Mouse (Mus musculus): ENCODE data around the gene Lrmp.
"Not testable (repeated sequence)": the region's sequence is repeated elsewhere in the genome, so short reads cannot be mapped to it uniquely, and the experiment has no call there.

Gene Lrmp

DNA sequence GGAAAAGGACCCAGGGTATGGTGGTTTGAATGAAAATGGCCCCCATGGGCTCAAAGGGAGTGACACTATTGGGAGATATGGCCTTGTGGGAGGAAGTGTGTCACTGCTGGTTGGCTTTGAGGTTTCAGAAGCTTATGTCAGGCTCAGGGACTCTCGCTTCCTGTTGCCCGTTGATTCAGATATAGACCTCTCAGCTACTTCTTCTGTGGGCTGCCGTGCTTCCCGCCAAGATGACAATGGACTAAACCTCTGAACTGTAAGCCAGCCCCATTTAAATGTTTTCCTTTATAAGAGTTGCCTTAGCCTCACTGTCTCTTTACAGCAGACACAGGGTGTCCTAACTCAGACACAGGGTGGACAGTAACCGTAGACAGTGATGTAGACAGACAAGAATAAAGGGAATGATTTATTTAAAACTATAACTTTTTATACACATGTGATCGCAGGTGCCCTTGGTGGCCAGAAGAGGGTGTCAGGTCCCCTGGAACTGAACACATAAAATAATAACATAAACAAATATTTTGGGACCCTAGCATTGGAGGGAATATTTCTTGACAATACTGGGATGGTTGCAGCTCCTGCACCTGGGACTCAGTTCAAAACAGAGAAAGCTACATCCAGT lies at the start of gene Lrmp:
TSS of gene Lrmp (plus strand) at position 178 of the 622 bp plus-strand sequence.
- no peak for DNase-seq (ENCODE audit: low spot score)

DNA sequence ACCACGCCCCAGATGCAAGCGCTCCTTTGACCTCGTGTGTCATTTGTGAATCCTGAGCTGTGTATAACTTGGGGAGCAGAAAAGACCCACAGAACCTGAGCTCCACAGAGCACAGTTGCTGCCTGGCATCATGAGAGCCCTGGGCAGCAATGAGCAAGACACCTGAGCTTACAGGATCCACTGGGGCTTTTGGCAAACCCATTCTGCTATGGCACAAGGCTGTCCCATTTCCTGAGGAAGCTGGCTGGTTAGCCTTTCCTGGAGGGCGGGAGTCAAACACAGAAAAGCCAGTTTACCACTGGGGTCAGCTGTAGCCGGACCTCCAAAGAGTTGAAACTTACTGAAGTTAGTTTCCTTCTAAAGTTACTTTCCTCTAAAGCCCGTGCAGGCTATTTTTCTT lies 49.0 kb upstream of the Lrmp start:
- no peak for DNase-seq (ENCODE audit: low spot score)

DNA sequence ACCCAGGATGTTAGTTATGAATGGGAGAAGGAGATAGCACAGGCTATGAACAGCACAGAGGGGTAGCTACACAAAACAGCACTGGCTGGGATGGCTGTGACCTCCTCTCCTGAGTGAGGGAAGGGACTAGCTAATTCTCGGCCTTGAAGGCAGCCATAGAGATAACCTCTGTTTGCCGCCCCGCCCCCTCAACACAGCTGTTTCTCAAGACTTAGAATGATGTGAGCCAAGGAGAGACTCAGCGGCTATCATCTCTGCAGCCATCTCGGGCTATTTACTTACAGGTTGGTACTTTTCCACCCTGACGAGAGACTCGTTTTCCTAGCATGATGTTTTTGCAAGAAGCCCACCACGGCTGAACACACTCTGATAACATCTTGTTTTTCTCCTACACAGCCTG lies 47.8 kb upstream of the Lrmp start:
- no peak for DNase-seq (ENCODE audit: low spot score)

DNA sequence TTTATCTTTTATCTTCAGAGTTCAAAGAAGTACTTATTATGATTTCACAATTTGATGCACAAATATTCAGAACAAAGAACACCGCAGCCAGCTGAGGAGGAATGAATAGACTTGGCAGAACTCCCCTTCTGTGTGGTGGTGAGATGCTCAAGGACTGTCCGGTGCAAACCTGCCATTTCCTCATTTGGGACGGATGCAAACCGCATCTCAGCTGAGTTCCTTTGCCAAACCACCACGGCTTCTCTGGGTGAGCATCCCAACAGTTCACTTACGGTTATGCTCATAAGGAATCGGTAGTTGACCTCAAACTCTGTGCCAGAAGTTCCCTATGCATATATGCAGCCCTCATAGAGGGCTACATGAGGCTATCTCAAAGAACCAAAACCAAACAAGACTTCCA lies 46.1 kb upstream of the Lrmp start:
- no peak for DNase-seq (ENCODE audit: low spot score)

DNA sequence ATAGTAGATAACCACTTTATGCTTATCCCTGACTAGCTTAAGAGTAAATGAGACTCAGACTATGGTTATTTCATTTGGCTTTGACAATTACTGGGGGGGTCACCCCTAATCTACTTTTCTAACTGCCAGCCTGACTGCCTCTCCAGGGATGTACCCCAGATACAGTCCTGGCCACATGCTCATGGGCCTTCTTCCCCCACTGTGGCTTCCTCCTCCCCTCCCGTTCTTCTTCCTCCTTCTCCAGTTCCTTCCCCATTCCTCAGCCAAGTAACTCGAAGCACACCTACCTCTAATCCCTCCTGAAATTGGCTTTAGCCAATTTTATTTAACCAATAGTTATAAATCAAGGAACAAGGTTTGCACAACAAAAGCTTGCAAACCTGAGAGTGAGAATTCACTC lies 45.5 kb upstream of the Lrmp start:
- DNase-seq (ENCODE audit: low spot score): no peak

DNA sequence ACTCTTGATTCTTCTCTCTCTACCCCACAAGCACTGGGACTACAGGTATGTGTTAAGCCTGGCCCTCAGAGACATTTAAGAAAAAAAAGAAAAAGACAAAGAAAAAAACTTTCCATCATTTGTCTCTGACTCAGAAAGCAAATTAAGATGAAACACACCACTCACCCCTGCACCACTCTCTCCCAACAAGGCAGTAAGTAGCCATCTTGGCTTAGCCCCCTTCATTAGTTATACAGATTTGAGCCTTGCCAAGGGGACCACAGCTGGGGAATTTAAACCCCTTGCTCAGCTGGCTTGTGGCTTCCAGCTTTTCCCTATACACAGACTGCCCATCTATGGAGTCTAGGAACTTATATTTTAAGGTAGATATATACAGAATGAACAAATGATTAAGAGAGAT lies 41.0 kb upstream of the Lrmp start:
- DNase-seq (ENCODE audit: low spot score): no peak

DNA sequence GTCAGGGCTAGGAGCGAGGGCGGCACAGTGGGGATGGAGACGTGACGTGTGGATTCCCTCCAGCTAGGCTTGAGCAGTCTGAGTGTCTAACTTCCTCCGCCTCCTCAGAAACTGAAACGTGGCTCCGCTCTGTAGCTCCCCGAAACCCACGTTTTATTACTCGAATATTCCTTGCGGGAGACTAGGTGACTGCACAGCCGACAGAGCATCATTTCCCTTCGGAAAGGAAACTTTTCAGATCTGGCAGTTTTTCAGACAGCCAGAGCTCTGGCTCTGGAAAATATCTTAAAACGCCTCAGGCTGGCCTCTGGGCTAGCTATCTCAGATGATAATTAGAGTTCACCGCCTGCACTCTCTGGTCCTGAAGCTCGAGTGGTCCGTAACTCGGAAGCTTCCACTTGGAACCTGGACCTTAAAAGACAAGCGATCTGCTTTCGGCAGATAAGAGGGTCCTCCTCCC lies 40.3 kb upstream of the Lrmp start:
- peak; percentile 26 for DNase-seq (ENCODE audit: low spot score)

DNA sequence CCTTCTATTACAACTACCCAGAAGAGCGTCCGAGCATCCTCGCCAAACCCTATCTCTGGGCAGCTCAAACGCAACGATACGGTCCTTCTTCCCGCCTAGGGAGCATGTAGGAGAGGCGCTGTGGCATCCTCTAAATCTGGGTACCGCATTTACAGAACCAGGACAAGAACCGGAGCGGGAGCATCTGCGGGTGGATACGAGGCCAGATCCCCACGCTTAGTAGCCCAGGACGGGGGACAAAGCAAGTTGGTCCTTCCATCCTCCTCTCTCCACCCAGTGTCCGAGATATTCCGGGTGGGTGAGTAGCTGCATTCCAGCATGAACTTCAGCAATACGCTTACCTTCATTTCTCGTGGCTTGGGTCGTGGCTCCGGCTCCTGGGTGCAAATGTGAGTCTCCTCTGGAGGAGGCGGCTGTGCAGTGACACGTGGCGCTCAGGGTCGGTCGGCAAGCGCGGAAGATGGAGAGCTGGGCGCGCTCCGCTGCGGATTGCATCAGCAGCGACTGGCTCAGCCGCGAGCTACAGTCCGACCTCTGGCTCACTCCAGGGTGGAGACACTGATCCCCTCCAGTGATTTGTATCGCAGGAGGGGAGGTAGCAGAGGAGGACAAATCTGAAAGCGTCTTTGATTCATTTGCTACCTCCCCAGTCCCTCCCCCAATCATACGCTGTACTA lies 39.8 kb upstream of the Lrmp start, which contains the start of gene Bcat1:
TSS of gene Bcat1 (minus strand) at position 637 of the 677 bp plus-strand sequence.
- DNase-seq (ENCODE audit: low spot score): peak; percentile 59

DNA sequence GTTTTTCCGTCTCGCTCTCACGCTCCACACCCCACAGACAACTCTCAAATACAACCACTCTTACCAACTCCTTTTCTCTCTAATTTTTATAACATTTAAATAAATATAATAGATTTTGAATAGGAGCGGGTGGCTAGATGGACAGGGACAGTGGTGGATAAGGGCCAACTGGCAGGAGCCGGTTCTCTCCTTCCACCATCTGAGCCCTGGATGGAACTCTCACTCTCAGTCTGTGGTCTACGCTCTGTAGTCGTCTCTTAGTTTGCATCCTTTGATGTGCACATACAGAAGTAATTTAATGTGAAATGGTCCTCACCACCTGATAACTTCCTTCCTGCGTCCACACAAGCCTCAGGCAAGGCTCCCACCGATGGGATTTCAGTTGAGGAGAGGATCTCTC lies 39.2 kb upstream of the Lrmp start:
- DNase-seq (ENCODE audit: low spot score): no peak

DNA sequence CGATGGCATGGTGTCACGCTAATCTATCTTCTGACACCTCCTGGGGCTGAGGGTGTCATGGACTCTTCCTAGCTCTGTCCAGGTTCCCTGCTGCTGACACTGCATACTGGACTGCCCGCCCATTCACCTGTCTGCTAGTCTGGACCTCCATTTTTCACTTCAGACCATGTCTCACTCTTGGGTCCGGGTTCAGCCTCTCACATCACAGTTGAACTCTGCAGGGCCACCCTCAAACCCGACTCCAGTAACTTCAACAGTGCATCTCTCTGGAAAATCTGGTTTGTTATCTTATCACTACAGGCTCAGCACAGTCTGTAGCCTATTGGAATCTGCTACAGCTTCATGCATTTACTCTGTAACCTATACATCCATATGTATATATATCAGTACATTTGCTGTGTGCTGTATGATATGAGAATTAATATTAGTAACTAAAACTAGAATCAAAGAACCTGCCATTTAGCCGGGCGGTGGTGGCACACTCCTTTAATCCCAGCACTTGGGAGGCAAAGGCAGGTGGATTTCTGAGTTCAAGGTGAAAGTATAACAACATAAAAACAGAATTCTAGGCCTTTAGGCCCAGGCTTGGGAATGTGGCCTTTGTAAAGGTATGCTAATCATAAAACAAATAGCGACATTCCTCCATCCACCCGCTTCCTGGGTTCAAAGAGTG lies 36.2 kb upstream of the Lrmp start:
- no peak for DNase-seq (ENCODE audit: low spot score)

DNA sequence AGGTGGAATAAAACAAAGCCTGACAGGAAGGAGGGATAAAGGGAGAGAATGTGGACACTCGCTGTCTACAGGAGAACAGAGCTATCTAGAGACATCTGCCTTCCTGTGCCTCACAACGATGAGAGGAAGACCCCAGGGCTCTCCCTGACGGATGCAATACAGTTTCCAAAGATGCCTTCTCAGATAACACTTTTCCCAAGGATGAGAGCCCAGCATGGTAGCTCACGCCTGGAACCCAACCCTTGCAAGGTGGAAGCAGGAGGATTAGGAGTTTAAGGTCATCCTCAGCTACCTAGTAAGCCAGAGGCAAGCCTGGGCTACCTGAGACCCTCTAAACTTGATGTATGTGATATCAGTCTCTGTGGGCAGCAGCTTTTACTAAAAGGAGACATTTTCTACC lies 33.7 kb upstream of the Lrmp start:
- no peak for DNase-seq (ENCODE audit: low spot score)

DNA sequence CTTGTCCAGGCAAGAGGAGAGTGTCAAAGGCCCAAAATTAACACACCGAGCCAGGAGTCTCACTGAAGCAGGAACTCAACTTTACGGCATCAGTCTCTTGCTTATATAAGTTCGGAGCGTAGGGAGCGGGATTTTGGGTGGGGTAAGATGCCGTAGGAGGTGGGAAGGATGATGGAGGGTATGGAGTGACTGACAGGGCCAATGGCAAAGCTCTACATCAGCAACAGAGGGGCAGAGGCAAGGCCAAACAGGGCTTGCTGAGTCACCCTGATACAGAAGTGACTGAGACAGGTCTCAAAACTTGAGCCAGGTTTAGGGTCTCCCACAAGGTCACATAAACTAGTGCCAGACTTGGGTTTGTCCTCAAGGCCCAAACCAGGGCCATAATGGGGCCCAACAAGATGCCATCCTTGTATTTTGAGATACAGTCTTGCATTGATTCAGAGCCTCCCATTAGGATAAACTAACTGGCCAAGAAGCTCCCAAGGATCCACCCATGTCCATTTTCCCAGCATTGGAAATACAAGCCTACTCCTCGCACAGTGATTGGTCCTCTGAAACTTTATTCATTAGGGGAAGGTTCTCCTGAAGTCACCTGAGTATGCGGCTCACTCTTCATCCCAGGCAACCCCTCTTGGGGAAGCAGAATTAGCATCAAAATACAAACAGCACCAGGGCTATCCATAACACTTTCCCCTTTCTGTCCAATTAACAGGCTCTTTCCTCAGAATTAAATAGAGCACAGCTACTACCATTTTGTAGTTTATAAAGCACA lies 30.9 kb upstream of the Lrmp start:
- DNase-seq (ENCODE audit: low spot score): no peak

DNA sequence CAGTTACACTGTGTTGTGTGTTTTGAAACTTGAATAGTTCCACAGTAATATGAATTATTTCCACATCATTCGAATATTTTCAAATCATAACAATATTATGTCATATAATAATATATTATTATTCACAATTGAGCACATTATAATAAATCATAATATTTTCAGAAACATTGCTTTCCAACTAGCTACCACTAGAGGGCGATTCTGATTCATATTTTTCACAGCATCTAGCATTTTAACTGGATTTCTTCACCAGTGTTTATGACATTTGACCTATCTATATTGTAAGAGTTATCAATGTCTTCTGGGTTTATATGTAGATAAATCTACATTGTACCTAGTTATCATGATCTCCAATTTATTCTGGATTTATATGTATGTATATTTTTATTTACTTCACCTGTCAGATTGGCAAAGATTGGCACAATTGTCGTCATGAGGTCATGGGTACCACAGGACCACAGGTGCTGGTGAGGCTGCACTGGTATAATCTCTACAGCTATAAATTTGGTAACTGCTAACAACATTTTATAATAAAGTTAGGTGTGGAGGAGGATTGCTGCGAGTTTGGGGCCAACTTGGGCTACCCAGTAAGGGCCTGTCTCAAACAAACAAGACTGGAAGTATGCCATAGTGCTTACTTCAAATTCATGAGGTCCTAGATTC lies 26.9 kb upstream of the Lrmp start:
- DNase-seq (ENCODE audit: low spot score): no peak

DNA sequence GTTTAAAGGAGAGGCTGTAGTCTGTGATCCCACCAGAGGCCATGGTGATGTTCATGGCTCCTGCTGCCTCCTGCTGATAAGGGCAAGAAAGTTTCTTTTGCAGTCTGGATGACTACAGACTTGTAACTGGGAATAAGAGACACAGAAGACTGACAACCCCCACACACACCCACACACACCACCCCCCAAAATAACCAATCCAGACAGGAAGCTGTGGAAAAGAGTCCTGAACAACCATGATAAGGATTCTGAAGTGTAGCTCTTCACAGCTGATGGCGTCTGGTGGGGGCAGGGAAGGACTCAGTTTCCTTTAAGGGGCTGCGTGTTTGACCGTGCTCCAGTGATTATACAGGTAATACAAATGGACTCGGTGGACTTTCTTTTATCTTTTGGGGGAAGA lies 26.1 kb upstream of the Lrmp start:
- no peak for DNase-seq (ENCODE audit: low spot score)

DNA sequence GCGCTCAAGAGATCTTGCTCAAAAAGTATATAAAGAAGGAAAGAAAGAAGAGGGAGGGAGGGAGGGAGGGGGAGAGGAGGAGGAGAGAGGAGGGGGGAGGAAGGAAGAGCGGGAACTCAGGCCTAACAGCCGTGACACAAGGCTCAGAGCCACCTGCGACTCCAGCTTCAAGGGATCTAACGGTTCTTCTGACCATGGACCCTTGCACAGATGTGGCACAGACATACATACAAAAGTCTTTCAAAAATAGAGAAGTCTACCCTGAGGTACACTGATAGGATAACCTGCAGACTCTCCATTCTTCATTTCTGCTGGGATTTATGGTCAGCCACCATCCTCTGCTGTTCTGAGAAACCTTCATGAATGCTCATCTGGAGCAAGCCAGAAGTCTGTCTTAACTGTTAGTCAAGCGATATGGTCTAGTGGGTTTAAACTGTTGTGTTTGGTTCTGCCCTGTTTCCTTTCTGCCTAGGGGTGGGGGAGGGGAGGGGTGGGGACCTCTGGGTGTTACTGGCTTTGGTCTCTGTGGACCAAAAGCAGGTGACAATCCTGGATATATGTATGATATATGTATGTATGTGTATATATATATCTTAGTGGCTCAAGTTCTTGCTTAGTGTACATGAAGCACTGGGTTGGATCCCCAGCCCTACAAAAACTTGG lies 25.1 kb upstream of the Lrmp start:
- DNase-seq (ENCODE audit: low spot score): no peak

DNA sequence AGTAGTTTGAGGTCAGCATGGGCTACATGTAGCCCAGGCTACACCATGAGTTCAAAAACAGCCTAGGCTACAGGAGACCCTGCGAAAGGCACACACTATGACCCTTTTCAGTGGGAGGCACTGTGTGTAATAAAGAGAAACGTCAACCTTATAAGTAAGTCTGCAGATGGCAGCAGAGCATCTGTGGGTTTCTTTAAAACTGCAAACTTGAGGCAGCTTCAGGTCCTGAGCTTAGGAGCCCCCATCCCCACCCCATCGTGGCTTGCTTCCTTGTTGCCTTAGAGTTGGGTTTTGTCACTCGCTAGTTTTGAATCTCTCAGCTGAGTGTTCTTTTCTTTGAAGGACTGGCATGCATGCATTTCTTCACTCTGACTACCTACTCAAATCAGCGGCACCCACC lies 24.5 kb upstream of the Lrmp start:
- DNase-seq (ENCODE audit: low spot score): no peak

DNA sequence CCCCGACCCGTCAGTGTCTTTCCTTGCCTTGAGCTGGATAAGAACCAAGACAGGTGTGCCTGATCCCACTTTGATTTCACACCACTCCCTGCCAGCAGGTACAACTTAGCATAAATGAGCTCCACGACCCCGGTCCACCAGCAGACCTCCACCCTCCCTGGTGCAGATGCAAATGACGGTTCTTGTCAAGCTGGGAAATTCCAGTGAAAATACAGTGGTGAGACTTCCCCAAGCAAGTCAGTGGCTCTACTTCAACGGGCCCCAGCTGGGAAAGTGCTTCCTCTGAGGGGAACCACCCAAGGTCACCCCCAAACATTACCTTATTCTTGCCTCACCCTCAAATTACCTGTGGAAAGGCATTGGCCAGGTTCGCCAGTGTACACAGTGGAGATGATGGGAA lies 23.5 kb upstream of the Lrmp start:
- no peak for DNase-seq (ENCODE audit: low spot score)

DNA sequence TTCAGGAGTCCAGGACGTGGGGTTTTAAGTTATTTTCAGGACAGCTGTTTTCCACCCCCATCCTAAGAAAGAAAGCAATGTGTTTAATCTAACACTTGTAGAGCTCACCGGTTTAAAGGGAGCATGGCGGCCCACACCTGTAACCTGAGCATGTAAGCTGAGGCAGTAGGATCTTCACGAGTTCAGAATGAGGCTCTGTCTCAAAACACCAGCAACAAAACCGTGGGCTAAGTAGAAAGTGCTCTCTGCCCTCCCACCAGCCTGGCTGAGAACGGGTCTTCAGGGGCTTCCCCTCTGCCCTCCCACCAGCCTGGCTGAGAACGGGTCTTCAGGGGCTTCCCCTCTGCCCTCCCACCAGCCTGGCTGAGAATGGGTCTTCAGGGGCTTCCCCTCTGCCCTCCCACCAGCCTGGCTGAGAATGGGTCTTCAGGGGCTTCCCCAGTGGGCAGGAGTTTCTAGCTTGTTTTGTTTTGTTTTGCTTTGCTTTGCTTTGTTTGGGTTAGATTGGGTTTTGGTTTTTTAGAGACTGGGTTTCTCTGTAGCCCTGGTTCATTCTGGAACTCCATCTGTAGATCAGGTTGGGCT lies 22.3 kb upstream of the Lrmp start:
- DNase-seq (ENCODE audit: low spot score): not testable (repeated sequence)

DNA sequence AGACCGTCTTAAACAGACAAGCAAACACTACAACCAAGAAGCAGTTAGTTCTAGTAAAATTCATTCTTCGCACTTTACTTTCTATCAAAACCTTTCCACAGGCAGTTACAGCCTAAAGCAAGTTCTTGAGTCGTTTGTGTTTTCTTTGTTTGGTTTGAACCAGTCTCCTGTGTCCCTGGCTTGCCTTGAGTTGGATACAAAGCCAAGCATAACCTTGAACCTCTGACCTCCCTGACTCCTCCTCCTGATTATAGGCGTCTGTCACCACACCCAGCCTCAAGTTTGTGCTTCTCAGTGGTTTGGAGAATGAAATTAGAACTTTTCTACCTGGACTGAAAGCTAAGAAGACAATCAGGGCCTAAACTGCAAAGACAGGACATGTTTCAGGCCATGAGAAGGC lies 21.0 kb upstream of the Lrmp start:
- no peak for DNase-seq (ENCODE audit: low spot score)

DNA sequence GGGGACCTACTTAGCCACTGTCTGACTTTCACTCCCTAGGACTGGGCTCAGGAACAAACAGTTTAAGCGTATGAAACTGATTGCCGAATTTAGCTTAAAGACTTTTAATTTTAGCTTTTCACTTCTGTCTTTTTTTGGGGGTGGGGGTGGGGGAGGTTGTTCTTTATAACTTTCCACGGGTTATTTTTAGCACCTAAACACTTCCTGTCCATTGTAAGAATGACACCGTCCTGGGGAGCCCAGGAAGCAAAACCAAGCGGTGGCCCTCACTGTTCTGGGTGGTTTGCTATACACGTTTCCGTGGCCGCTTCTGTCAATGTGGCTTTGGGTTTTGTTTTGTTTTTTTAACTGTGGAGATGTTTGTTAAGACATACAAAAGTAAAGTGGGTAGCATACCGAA lies 14.5 kb upstream of the Lrmp start:
- no peak for DNase-seq (ENCODE audit: low spot score)

Measured in yolk sac, embryonic 10.5 days (tissue).